Mouse (Mus musculus) heart, postnatal 36 days (tissue): ENCODE measurements at regions not wholly inside any gene's neighbourhood (a gene's known extent, or its start where the extent isn't known, plus 50 kb on each side); places are given as distances from the start of the nearest gene placed in this dataset.
"Not testable (repeated sequence)": the region's sequence is repeated elsewhere in the genome, so short reads cannot be mapped to it uniquely, and the experiment has no call there.

ENCODE experiments used
- DNase-seq, 2 experiments: peaks; one replicate each; pipeline ENCODE4 v3.0.0; 2021 to 2022
- intact Hi-C: fragments of 180-260 bp; cut with DNase I; formaldehyde crosslinking; loops from one replicate; pipeline ENCODE4 v1.15.1; 2025

DNA sequence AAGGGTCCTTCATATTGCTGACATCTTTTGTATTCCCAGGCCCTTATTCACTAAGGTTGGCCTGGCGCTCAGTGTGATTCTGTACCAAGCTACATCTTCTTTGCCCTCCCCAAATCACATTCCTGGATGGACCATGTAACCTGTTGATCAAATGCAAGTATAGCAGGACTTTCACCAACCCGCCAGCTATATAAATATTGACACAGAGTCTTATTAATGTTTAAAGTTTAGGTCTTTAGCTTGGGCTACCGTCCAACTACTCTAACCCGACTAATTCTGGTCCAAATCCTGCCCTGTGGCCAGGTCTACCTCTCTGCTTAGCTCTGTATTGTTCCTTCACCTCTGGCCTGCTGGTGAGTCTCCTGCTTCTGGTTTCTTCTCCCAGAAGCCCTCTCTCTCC is 131.2 kb upstream of the Lnx1 start:
- intact Hi-C loops, result no loop called here

DNA sequence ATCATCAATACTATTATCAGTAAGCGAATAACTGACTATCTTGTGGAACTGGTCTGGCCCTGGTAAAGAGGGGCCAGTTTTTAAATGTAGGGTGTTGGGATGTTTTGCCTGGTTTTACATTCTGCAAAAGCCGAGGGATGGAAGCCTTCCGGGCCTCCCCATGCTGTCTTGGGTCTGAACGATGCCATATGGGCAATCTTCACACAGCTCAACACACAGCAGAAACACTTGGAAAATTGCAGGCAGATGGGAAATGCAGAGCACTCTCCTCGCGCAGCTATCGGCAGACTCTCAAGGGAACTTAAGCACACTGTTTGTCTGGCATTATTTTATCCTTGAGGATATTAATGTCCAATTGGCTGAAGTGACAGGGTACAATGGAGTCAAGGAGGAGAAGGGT is 129.3 kb upstream of the Lnx1 start:
- intact Hi-C loops, result no loop called here
- DNase-seq, result no peak

More for the DNA sequence above, 131.2 kb upstream of the Lnx1 start:
- no peak for DNase-seq

DNA sequence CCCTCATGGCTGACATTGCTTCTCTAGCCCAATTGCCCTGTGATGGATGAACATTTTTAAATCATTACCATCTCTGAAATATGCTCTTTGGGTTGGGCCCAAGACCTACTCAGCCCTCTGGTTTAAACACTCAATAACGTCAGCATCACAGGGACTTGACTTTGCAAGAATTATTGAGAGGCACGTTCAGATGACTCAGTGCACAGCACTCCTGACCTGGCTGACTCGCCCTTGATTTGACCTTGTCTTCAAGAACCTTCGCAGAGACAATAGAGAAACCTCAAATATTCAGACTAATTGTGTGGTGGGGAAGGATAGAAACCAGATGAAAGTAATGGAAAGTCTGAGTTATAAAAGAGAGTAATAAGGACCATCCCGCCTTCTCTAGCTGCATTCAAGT is 127.9 kb upstream of the Lnx1 start:
- no peak for DNase-seq
- intact Hi-C loops, result no loop called here

DNA sequence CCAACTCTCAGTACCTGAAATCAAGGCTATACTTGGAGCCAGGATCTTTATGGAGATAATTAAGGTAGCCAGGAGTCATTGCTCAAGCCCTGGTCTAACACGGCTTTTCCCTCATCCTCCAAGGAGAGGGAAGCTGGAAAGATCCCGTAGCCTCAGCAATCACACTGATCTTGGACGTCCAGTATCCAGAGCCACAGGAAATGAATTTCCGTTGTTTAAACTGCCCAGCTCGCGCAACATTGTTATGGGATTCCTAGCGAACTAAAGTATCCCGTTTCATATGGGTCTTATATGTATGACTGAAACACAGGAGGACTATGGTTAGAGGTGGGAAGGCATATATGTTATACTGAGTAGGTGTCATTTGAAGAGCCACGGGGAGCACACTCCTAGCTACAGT is 126.3 kb upstream of the Lnx1 start:
- intact Hi-C loops, result no loop called here
- DNase-seq, result no peak

DNA sequence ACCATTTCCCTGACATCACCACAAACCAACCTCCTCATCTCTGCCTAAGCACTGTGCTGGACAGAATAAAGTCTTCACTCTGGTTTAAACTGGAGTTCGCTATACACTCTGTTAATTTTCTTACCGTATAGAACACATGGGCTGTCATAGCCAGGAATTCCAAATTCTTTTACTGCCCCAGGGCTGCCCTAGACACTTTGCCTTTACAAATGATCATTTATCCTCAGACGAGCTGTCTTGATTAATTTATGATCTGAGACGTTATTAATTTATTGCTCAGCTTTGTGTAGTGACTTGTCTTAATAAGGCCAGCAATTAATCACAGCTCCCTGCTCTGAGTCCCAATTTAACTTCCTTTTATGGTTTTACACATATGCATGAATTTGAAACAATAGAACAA is 125.2 kb upstream of the Lnx1 start:
- intact Hi-C loops, result no loop called here
- no peak for DNase-seq

DNA sequence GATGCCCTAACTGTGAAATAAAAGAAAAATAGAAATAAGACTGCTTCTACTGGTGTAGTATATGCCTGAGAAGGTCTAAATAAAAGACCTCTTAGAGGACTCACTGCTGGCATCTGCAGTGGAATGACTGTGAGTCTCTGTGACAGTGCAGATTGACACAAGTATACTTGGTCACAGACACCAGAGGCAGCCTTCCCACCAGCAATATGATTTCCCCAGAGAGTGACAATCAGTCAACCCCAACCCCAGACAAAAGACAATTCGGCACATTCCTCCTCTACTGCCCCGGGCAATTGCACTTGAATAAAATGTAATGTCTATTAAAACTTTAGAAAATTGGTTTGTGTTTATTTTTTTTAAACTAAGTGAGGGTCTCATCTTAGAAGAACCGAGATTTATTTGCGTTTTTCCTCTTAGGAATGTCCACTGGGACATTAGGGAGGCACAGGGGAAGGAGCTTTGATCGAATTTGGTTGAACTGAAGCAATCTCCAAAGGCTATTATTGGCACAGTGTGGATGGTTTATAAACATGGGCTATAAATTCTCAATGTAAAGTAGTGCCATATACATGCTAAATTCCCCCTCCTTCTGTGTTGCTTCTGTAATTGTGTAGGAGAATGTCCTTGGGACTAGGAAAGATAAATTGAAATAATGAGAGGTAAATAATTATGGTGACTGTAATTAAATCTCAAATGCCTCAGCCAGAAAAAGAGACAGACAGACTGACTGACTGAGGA is 123.0 kb upstream of the Lnx1 start:
- intact Hi-C loops, result no loop called here
- no peak for DNase-seq

DNA sequence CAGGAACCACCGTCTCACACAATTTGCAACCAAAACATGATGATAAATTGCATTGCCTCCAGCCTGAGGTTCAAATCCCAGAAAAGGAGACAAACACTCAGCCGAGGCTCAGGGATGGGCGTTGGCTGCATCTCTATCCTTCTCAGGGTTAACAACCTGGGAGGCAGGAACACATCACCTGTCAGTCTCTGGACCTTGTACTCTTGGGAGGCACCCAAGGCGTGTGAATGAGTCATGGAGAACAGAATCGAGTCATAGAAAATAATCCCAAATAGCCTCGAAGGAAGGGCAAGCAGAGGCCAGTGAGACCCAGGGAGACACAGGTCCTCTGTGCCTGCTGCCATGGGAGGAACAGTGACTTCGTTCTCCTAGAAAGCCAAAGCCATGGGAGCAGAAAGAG is 121.0 kb upstream of the Lnx1 start:
- intact Hi-C loops, result no loop called here

DNA sequence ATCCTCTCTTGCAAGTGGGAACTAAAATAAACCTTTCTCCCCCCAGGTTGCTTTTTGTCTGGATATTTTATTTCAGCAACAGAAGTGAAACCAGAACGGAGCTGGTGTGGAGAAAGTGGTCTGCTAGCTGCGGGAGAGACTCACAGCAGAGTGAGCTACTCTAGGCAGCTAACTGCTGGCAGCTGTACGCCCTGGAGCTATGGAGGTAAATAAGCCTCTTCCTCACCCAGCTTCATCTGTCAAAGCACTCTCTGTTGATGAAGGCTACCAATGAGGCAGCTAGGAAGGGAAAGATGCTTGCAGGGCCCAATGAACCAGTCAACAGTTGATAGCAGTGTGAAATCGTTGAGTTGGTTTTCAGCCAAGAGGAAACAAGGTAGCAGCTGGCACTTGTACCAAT is 119.3 kb upstream of the Lnx1 start:
- intact Hi-C loops, result no loop called here
- no peak for DNase-seq

More for the DNA sequence above, 121.0 kb upstream of the Lnx1 start:
- no peak for DNase-seq

DNA sequence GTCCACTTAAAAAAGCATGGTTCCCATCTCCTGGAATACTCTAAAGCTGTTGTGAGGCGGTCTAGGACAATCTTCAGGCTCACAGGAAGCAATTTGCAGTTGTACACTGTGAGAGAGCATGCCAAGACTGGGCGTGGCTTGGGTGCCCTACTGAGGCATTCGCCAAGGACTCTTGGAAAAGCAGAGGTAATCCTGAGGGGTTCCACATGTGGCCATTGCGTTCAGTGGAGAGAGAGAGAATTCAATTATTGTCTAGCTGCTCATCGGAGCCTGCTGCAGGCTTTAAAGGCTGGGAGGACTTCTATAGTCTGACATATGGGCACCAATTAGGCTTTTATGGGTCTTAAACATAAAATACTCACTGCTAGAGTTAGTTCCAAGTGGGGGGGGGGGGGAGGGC is 113.8 kb upstream of the Lnx1 start:
- intact Hi-C loops, result no loop called here
- DNase-seq, result no peak

DNA sequence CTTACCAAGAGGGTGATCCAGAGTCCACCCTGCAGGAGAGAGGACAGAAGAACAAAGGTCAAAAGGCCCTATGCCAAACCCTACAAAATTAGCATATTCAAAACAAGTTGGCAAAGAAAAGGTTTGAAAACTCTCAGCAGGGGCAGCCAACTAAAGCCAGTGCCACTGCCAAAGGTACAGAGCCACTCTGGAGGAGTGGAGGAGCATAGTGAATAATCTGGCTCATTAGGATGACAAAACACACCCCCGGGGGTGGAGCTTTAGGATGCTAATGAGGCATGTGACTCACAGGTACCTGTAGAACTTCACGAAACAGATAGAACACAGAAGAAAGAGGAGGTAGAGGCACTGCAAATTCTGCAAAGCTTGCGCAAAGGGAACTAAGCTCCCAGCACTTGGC is 110.7 kb upstream of the Lnx1 start:
- intact Hi-C loops, result no loop called here
- no peak for DNase-seq

DNA sequence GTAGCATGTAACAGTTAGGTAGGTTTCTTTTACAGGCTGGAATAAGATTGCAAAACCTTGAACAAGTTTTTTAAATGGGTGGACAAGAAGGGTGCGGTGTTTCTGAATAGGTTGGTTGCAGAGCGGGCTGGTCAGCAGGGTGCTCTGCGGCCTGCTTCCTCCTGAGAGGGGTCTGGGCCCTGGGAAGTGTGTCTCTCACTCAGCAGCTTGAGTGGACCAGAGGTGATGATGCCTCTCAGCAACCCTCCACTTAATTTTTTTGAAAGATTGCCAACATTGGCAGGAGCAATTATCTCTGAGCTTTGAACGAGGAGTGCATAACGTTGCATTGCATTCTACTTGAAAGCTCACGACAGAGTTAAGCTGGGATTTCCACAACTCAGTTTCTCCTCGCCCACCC is 108.3 kb upstream of the Lnx1 start:
- DNase-seq, result no peak
- intact Hi-C loops, result no loop called here

DNA sequence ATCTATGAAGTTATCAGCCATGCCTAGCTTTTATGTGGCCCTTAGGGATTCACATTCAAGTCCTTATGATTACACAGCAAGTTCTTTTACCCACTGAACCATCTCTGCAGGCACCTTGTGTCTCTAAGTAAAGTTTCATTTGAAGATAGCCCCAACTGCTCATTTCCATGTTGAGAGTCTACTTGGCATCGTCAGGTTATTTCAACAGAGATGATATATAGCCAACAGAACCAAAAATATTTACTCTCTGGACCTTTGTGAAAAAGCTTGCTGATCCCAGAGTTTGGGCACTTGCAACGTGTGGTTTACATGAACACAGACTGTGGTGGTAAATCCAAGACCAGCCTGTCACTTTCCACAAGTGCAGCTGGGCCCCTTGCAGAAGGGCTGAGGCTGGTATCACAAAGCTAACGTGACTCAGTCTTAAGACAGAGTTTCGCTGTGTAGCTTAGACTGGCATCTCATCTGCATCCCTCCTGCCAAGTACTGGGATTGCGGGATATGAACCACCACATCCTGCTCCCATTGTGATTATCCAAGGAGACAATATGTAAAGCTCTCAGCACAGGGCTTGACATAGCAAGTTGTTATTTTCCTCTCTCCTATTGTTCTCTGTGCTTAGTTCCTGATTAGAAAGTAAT is 105.0 kb upstream of the Lnx1 start:
- DNase-seq, result no peak
- intact Hi-C loops, result no loop called here

DNA sequence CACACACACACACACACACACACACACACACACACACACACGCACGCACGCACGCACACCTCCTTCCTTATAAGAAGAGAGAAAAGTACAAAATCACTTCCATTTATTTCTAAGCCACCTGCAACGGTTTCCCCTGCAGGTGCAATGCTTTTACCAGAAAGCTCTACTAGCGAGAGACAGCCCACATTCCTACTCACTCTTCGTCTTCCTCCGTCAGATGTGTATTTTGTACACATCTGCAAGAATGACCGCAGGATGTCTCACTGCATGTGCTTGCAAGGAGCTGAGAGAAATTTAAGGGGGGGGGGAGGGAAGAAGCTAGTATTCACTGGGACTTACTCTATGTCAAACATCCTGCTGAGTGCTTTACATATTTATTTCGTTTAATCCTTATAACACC is 99.2 kb upstream of the Lnx1 start:
- intact Hi-C loops, result no loop called here
- no peak for DNase-seq

DNA sequence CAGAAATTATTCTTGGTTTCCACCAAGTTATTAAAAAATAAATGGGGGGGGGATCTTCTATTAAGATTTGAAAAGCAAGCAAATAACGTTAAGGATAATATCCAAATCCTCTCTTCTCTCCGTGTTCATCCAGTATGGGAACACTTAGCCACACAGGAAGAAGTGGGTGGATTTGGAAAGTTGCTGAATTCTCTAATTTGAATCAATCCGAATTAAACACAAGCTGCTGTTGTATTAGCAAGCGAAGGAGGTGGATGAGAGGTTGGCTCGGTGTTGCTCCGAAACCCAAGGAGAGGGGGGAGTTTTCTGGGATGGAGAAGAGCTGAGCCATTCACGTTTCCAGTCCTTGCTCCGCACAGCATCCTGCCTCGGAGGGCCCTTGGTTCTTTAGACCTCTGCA is 97.6 kb upstream of the Lnx1 start:
- no peak for DNase-seq
- intact Hi-C loops, result no loop called here

DNA sequence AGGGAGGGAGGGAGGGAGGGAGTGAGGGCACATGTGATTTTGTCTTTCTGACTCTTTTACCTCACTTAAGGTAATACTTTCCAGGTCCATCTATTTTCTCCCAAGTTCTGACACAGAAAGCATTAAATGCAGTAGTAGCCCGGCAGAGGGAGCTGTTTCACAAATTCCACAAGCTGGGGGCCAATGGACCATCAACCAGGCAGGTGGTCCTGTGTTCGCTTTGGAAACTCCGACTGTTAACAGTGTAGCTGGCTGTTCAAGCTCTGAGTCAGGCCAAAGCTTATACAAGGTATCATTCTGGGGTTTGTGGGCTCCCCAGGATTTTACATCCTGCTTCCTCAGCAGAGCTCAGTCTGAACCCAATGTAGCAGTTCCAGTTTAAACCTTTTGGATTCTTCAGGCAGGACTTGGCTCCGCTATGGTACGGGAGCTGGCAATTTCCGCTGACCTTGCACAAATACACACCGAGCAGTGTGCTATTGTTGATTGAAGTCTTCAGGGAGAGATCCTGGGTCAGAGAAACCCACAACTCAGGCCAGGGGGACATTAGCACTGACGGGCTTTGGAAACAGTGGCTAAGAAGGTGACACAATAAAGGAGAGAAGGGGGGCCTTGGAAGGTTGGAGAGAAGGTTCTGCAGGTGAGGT is 93.8 kb upstream of the Lnx1 start:
- intact Hi-C loops, result loop anchor here (5.0 to 10.0 kb wide), 3 partner anchors 101 to 942 kb away; partner anchors contain the start of gene Pdgfra
- DNase-seq, result peak; percentile 49 to 55

DNA sequence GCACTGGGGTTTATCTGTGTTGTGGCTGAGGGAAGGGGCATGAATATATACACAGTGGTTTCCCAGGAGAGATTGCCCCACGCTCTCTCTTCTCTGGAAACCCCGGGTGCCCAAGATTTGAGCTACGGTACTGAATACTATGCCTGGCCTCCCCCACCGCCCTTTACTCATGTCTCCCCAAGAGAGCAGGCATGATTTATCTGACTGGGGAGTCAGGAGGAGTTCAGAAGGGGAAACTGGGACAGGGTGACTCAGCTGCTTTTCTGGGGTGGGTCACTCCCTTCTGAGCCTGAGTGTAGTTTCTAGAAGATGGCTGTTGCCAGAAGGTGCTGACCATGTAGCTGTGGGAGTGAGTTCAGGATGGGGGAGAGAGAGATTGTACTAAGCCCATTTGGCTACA is 92.0 kb upstream of the Lnx1 start:
- intact Hi-C loops, result loop anchor here (5.0 to 10.0 kb wide), 5 partner anchors 77 to 940 kb away; partner anchors contain the start of genes Chic2 and Pdgfra
- DNase-seq, result peak; percentile 18 to 28

DNA sequence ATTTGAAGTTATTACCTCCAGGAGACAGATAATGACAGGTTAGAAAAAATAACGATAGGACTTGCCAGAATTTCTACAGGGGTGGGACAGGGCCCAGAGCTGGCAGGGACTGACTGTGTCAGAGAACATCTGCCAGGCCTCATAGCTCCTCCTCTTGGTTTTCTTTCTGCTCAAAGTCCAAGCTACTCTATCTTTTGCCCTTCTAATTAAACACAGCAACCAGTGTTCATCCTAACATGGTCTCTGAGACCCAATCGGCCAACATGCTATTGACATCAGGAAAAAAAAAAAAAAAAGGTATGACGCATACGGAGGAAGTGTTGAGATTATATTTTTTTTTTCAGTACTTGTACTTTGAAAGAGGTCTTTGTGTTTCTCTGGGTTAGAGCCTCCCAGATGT is 90.7 kb upstream of the Lnx1 start:
- intact Hi-C loops, result loop anchor here (2.0 to 10.0 kb wide), 5 partner anchors 76 to 939 kb away; partner anchors contain the start of gene Chic2
- DNase-seq, result peak; percentile 26 to 43

DNA sequence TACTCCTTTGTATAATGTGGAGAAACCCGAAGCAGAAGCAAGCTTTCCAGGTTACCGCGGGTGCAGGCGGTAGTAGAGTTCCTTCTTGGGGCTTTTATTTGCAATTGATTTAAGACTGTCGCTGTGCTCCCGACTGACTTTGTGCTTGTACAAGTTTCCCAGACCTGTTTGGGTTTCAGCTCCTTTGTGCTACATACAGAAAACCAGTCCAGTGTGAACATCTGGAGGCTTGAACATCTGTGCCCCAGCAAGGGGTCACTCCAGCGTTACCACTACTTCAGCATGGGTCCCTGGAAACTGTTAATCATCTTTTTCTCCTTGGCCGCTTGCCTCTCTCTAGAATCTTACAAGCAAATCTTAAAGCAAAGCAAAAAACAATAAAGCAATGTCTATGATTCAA is 90.2 kb upstream of the Lnx1 start:
- intact Hi-C loops, result loop anchor here (1.0 to 10.0 kb wide), 7 partner anchors 76 to 938 kb away; partner anchors contain the start of gene Chic2

DNA sequence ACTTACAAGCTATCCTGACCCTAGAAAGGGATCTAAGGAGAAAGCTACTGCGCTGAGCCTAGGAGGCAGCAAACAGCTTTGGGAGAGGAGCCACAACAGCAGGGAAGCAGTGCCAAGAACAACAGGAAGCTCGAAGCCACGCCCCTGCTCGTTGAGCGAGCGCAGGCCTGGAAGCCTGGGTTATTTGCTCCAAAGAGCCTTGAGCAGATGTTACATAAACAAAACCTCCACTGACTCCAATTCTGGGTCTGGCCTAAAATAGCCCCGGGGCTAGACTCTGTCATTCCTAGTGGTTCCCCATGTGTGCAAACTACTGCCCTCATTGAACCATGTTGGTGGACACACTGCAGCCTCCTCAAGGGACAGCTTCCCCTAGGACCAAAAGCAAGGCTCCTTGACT is 89.6 kb upstream of the Lnx1 start:
- intact Hi-C loops, result loop anchor here (1.0 to 10.0 kb wide), 7 partner anchors 75 to 938 kb away; partner anchors contain the start of gene Chic2
- peak; percentile 87 to 91 for DNase-seq

More for the DNA sequence above, 90.2 kb upstream of the Lnx1 start:
- DNase-seq, result peak in 1 of 2 experiments; percentile 29

DNA sequence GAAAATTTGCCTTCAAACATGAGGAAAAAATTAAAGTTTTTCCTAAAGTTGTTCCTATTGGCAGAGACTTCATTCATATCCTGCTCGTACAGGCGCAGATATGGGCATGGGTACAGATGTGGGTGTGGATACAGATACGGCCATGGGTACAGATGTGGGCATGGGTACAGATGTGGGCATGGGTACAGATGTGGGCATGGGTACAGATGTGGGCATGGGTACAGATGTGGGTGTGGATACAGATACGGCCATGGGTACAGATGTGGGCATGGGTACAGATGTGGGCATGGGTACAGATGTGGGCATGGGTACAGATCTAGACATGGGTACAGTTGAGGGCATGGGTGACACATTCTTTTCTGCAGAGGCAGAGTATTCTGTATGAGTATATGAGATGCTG is 87.8 kb upstream of the Lnx1 start:
- DNase-seq, result not testable (repeated sequence)
- intact Hi-C loops, result loop anchor here (5.0 to 10.0 kb wide), 3 partner anchors 73 to 936 kb away; partner anchors contain the start of gene Chic2

DNA sequence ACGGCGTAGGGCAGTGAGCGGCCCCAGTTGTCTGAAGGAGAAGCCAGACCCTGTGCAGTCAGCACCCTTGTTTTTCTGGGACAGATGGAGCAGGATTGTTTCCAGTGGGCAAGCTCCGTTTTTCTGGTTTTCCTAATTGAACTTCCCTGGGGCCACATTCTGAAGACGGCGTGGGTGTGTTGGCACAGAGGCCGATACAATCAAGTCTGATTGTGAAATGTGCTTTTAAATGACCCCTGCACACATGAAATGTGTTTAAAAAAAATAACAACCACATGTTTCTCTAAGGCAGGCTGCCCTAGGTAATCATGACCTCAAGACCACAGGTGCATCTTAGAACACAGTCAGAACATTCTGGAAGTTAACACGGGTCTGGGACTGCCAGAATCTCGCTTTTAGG is 81.2 kb upstream of the Lnx1 start:
- peak in 1 of 2 experiments; percentile 28 for DNase-seq
- intact Hi-C loops, result no loop called here
